Mouse (Mus musculus): ENCODE measurements at regions not wholly inside any gene's neighbourhood (a gene's known extent, or its start where the extent isn't known, plus 50 kb on each side); places are given as distances from the start of the nearest gene placed in this dataset.

GRCm38 (mm10) chr6:31077779-31078178, 118.9 kb upstream of the Klf14 start:
- H3K9ac ChIP-seq (ENCODE audit: low read depth, low read length): no peak overlapping the region
- H3K4me2 ChIP-seq (ENCODE audit: low read length): no peak overlapping the region
- H3K27ac ChIP-seq (ENCODE audit: low read depth, low read length): no peak overlapping the region
- H3K9me3 ChIP-seq (ENCODE audit: control insufficient read depth, low read length): no peaks in the 10 kb centered on the region
- no peak for ATAC-seq
- H3K4me3 ChIP-seq (ENCODE audit: low read length): no peak overlapping the region
- no peaks in the 10 kb centered on the region for H3K36me3 ChIP-seq (ENCODE audit: control insufficient read depth, insufficient read depth, low read length)
- peaks cover 7% of the 10 kb centered on the region for H3K4me1 ChIP-seq (ENCODE audit: control insufficient read depth, insufficient read depth, low read depth, low read length)
- 84% methylated on average over 9 of the region's 9 CpGs for WGBS
- no peaks in the 10 kb centered on the region for H3K27me3 ChIP-seq (replicated peaks; ENCODE audit: control insufficient read depth, insufficient read depth, low read length)

GRCm38 (mm10) chr6:31078413-31078812, 119.5 kb upstream of the Klf14 start:
- H3K9ac ChIP-seq (ENCODE audit: low read depth, low read length): no peak overlapping the region
- no peak overlapping the region for H3K4me3 ChIP-seq (ENCODE audit: low read length)
- H3K4me1 ChIP-seq (ENCODE audit: control insufficient read depth, insufficient read depth, low read depth, low read length): peaks cover 7% of the 10 kb centered on the region
- H3K9me3 ChIP-seq (ENCODE audit: control insufficient read depth, low read length): no peaks in the 10 kb centered on the region
- no peak overlapping the region for H3K27ac ChIP-seq (ENCODE audit: low read depth, low read length)
- 73% methylated on average over 6 of the region's 6 CpGs for WGBS
- no peaks in the 10 kb centered on the region for H3K36me3 ChIP-seq (ENCODE audit: control insufficient read depth, insufficient read depth, low read length)
- ATAC-seq: no peak
- no peaks in the 10 kb centered on the region for H3K27me3 ChIP-seq (replicated peaks; ENCODE audit: control insufficient read depth, insufficient read depth, low read length)
- H3K4me2 ChIP-seq (ENCODE audit: low read length): no peak overlapping the region

GRCm38 (mm10) chr6:31079586-31080259, 120.8 kb upstream of the Klf14 start:
- Histone ChIP-seq H3K4me1 (ENCODE audit: control insufficient read depth, insufficient read depth, low read depth, low read length) (peaks cover 7% of the 10 kb centered on the region), H3K27ac (ENCODE audit: low read depth, low read length) (no peak overlapping the region), H3K9me3 (ENCODE audit: control insufficient read depth, low read length) (no peaks in the 10 kb centered on the region), H3K4me2 (ENCODE audit: low read length) (no peak overlapping the region), H3K36me3 (ENCODE audit: control insufficient read depth, insufficient read depth, low read length) (no peaks in the 10 kb centered on the region), H3K27me3 (replicated peaks; ENCODE audit: control insufficient read depth, insufficient read depth, low read length) (no peaks in the 10 kb centered on the region), H3K9ac (ENCODE audit: low read depth, low read length) (no peak overlapping the region), H3K4me3 (ENCODE audit: low read length) (no peak overlapping the region)
- ATAC-seq: 0 out of 2 replicates have a peak, but pooled peaks have one; percentile 29
- 68% methylated on average over 14 of the region's 14 CpGs for WGBS

GRCm38 (mm10) chr6:31080279-31080678, 121.4 kb upstream of the Klf14 start:
- Histone ChIP-seq H3K4me1 (ENCODE audit: control insufficient read depth, insufficient read depth, low read depth, low read length) (peaks cover 7% of the 10 kb centered on the region), H3K4me2 (ENCODE audit: low read length) (no peak overlapping the region)
- WGBS: 86% methylated on average over 4 of the region's 4 CpGs

GRCm38 (mm10) chr6:31080691-31081090, 121.8 kb upstream of the Klf14 start:
- peaks cover 7% of the 10 kb centered on the region for H3K4me1 ChIP-seq (ENCODE audit: control insufficient read depth, insufficient read depth, low read depth, low read length)
- no peak overlapping the region for H3K4me2 ChIP-seq (ENCODE audit: low read length)
- H3K27ac ChIP-seq (ENCODE audit: low read depth, low read length): no peak overlapping the region
- no peaks in the 10 kb centered on the region for H3K27me3 ChIP-seq (replicated peaks; ENCODE audit: control insufficient read depth, insufficient read depth, low read length)
- H3K9me3 ChIP-seq (ENCODE audit: control insufficient read depth, low read length): no peaks in the 10 kb centered on the region
- ATAC-seq: no peak
- H3K9ac ChIP-seq (ENCODE audit: low read depth, low read length): no peak overlapping the region
- no peak overlapping the region for H3K4me3 ChIP-seq (ENCODE audit: low read length)
- no peaks in the 10 kb centered on the region for H3K36me3 ChIP-seq (ENCODE audit: control insufficient read depth, insufficient read depth, low read length)
- WGBS: 83% methylated on average over 9 of the region's 9 CpGs

More at GRCm38 (mm10) chr6:31080279-31080678, 121.4 kb upstream of the Klf14 start:
- Histone ChIP-seq H3K27me3 (replicated peaks; ENCODE audit: control insufficient read depth, insufficient read depth, low read length) (no peaks in the 10 kb centered on the region), H3K27ac (ENCODE audit: low read depth, low read length) (no peak overlapping the region), H3K4me3 (ENCODE audit: low read length) (no peak overlapping the region), H3K36me3 (ENCODE audit: control insufficient read depth, insufficient read depth, low read length) (no peaks in the 10 kb centered on the region), H3K9me3 (ENCODE audit: control insufficient read depth, low read length) (no peaks in the 10 kb centered on the region), H3K9ac (ENCODE audit: low read depth, low read length) (no peak overlapping the region)
- ATAC-seq: no peak

GRCm38 (mm10) chr6:31081238-31081637, 122.4 kb upstream of the Klf14 start:
- H3K4me2 ChIP-seq (ENCODE audit: low read length): no peak overlapping the region
- no peaks in the 10 kb centered on the region for H3K27me3 ChIP-seq (replicated peaks; ENCODE audit: control insufficient read depth, insufficient read depth, low read length)
- no peaks in the 10 kb centered on the region for H3K36me3 ChIP-seq (ENCODE audit: control insufficient read depth, insufficient read depth, low read length)
- H3K27ac ChIP-seq (ENCODE audit: low read depth, low read length): no peak overlapping the region
- ATAC-seq: no peak
- no peak overlapping the region for H3K4me3 ChIP-seq (ENCODE audit: low read length)
- peaks cover 3% of the 10 kb centered on the region for H3K4me1 ChIP-seq (ENCODE audit: control insufficient read depth, insufficient read depth, low read depth, low read length)
- no peak overlapping the region for H3K9ac ChIP-seq (ENCODE audit: low read depth, low read length)
- no peaks in the 10 kb centered on the region for H3K9me3 ChIP-seq (ENCODE audit: control insufficient read depth, low read length)
- 89% methylated on average over 9 of the region's 9 CpGs for WGBS

- Histone ChIP-seq H3K9ac (ENCODE audit: low read depth, low read length) (no peak overlapping the region), H3K36me3 (ENCODE audit: control insufficient read depth, insufficient read depth, low read length) (no peaks in the 10 kb centered on the region), H3K4me3 (ENCODE audit: low read length) (no peak overlapping the region), H3K9me3 (ENCODE audit: control insufficient read depth, low read length) (no peaks in the 10 kb centered on the region), H3K4me1 (ENCODE audit: control insufficient read depth, insufficient read depth, low read depth, low read length) (peaks cover 3% of the 10 kb centered on the region), H3K27me3 (replicated peaks; ENCODE audit: control insufficient read depth, insufficient read depth, low read length) (no peaks in the 10 kb centered on the region), H3K4me2 (ENCODE audit: low read length) (no peak overlapping the region), H3K27ac (ENCODE audit: low read depth, low read length) (no peak overlapping the region)
- no peak for ATAC-seq
- WGBS: 73% methylated on average over 7 of the region's 7 CpGs
These were observed 123.1 kb upstream of the Klf14 start for GRCm38 (mm10) chr6:31081988-31082387.

GRCm38 (mm10) chr6:31082613-31083470, 124.0 kb upstream of the Klf14 start:
- Histone ChIP-seq H3K4me2 (ENCODE audit: low read length) (no peak overlapping the region), H3K9me3 (ENCODE audit: control insufficient read depth, low read length) (no peaks in the 10 kb centered on the region), H3K27ac (ENCODE audit: low read depth, low read length) (no peak overlapping the region), H3K27me3 (replicated peaks; ENCODE audit: control insufficient read depth, insufficient read depth, low read length) (no peaks in the 10 kb centered on the region), H3K36me3 (ENCODE audit: control insufficient read depth, insufficient read depth, low read length) (no peaks in the 10 kb centered on the region), H3K9ac (ENCODE audit: low read depth, low read length) (no peak overlapping the region), H3K4me1 (ENCODE audit: control insufficient read depth, insufficient read depth, low read depth, low read length) (peaks cover 5% of the 10 kb centered on the region), H3K4me3 (ENCODE audit: low read length) (no peak overlapping the region)
- no peak for ATAC-seq
- WGBS: 91% methylated on average over 10 of the region's 10 CpGs

- Histone ChIP-seq H3K4me1 (ENCODE audit: control insufficient read depth, insufficient read depth, low read depth, low read length) (peaks cover 13% of the 10 kb centered on the region), H3K9me3 (ENCODE audit: control insufficient read depth, low read length) (no peaks in the 10 kb centered on the region), H3K36me3 (ENCODE audit: control insufficient read depth, insufficient read depth, low read length) (no peaks in the 10 kb centered on the region), H3K4me2 (ENCODE audit: low read length) (no peak overlapping the region), H3K27me3 (replicated peaks; ENCODE audit: control insufficient read depth, insufficient read depth, low read length) (no peaks in the 10 kb centered on the region), H3K4me3 (ENCODE audit: low read length) (no peak overlapping the region), H3K27ac (ENCODE audit: low read depth, low read length) (no peak overlapping the region), H3K9ac (ENCODE audit: low read depth, low read length) (no peak overlapping the region)
- ATAC-seq: no peak
- 87% methylated on average over 6 of the region's 6 CpGs for WGBS
These were observed 124.8 kb upstream of the Klf14 start for GRCm38 (mm10) chr6:31083701-31084100.

Measured in hindbrain, embryonic 16.5 days (tissue).